Mouse (Mus musculus) embryonic fibroblast, embryonic 13.5 days (primary cell): Measurements from ENCODE around the gene Wiz.
A peak's percentile ranks its signal among the peaks of the same experiment; 100 is the strongest.

Experiments used
- CTCF ChIP-seq: IDR thresholded peaks from 2 replicates; pipeline ENCODE4 v1.5.1; 2011; ENCODE audit warnings: mild to moderate bottlenecking, control low read depth, low read length, moderate library complexity, borderline replicate concordance; ENCODE audit not compliant: insufficient read depth
- POLR2A ChIP-seq: IDR thresholded peaks from 2 replicates; pipeline ENCODE4 v1.6.1; 2011; ENCODE audit warnings: low read depth, mild to moderate bottlenecking, control low read depth, low read length, moderate library complexity

DNA sequence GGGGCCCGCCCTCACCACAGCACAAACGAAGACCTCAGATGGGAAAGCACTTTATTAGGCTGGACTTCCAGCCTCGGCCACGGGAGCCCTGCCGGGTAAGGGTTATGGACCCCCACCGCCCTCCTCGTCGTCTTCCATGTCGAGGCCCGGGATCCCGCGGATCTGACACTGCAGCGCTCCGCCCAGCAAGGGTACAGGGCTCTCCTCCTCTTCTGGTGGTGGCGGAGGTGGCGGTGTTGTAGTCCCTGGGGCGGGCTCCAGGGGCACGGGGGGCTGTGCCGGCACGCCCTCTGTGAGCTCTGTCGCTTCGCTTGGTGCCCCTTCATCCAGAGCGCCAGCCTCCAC lies 67.9 kb downstream of the Wiz start:
- TF ChIP-seq CTCF, result no peak
- TF ChIP-seq POLR2A, result peak; percentile 76
